Mouse (Mus musculus) right cerebral cortex, postnatal 36 days (tissue): ENCODE data around the gene Stard7.
A peak's percentile ranks its signal among the peaks of the same experiment; 100 is the strongest.

ENCODE experiments used
- DNase-seq, 2 experiments: peaks; one replicate each; pipeline ENCODE4 v3.0.0; 2022; ENCODE audit warnings: low spot score in 2 of 2, mixed read lengths in 1 of 2

Stard7 gene

GRCm38 (mm10) chr2:127319071-127319470 lies 49.1 kb downstream of the Stard7 start:
- DNase-seq, result no peak

GRCm38 (mm10) chr2:127322671-127323285 lies 52.8 kb downstream of the Stard7 start:
- DNase-seq, result no peak

GRCm38 (mm10) chr2:127323667-127324066 lies 53.6 kb downstream of the Stard7 start:
- no peak for DNase-seq

- no peak for DNase-seq
Measured at GRCm38 (mm10) chr2:127324456-127324855, 54.4 kb downstream of the Stard7 start.

- no peak for DNase-seq
Measured at GRCm38 (mm10) chr2:127328090-127328851, 58.3 kb downstream of the Stard7 start.

GRCm38 (mm10) chr2:127332807-127333570 lies 63.0 kb downstream of the Stard7 start:
- no peak for DNase-seq

GRCm38 (mm10) chr2:127333945-127334603 lies 64.1 kb downstream of the Stard7 start:
- DNase-seq, result no peak

GRCm38 (mm10) chr2:127335078-127335541 lies 65.1 kb downstream of the Stard7 start:
- DNase-seq, result no peak

- peak; percentile 33 to 42 for DNase-seq
Measured at GRCm38 (mm10) chr2:127335767-127336496, 65.9 kb downstream of the Stard7 start, which contains the start of gene Dusp2. TSS of gene Dusp2 (plus strand) at chr2:127336159.

- DNase-seq, result no peak
Measured at GRCm38 (mm10) chr2:127336497-127336832, 66.4 kb downstream of the Stard7 start.

- DNase-seq, result no peak
Measured at GRCm38 (mm10) chr2:127336885-127337284, 66.9 kb downstream of the Stard7 start.

- peak in 1 of 2 experiments; percentile 8 for DNase-seq
Measured at GRCm38 (mm10) chr2:127337531-127337930, 67.5 kb downstream of the Stard7 start.

GRCm38 (mm10) chr2:127338012-127338411 lies 68.0 kb downstream of the Stard7 start:
- no peak for DNase-seq

- no peak for DNase-seq
Measured at GRCm38 (mm10) chr2:127338416-127338815, 68.4 kb downstream of the Stard7 start, which contains the start of gene Astl. TSS of gene Astl (plus strand) at chr2:127338639.

- DNase-seq, result no peak
Measured at GRCm38 (mm10) chr2:127338833-127339232, 68.8 kb downstream of the Stard7 start.

GRCm38 (mm10) chr2:127339262-127339661 lies 69.2 kb downstream of the Stard7 start:
- DNase-seq, result no peak

- DNase-seq, result peak in 1 of 2 experiments; percentile 16
Measured at GRCm38 (mm10) chr2:127341159-127341558, 71.1 kb downstream of the Stard7 start.

- no peak for DNase-seq
Measured at GRCm38 (mm10) chr2:127346334-127346733, 76.3 kb downstream of the Stard7 start.

- no peak for DNase-seq
Measured at GRCm38 (mm10) chr2:127347147-127347985, 77.3 kb downstream of the Stard7 start.
